Mouse (Mus musculus) CH12.LX (cell line): ENCODE results near the gene Gm20441. TPM values are rescaled to one million over a fixed set of nuclear protein-coding genes. Genes with fewer than 3 reads are reported as not detected.

Experiments
- DNase-seq: peaks from one replicate; pipeline ENCODE4 v3.0.0-alpha.2; 2013; ENCODE audit errors: extremely low read depth
- H3K27ac ChIP-seq: 2 replicates; pipeline ENCODE4 v1.5.1; 2012; ENCODE audit warnings: low read depth, mild to moderate bottlenecking, control low read depth, moderate library complexity; ENCODE audit not compliant: insufficient read depth
- H3K27me3 ChIP-seq: replicated peaks from 2 replicates; pipeline ENCODE3; 2012; ENCODE audit warnings: inconsistent platforms
- H3K36me3 ChIP-seq, 2 experiments: replicated peaks in 1 of 2; 2 replicates each; pipeline versions ENCODE3 to v1.6.1; 2012; ENCODE audit warnings: inconsistent platforms in 1 of 2, low read length in 1 of 2, mild to moderate bottlenecking in 1 of 2, mixed read lengths in 1 of 2, moderate library complexity in 1 of 2; ENCODE audit not compliant: control insufficient read depth in 1 of 2, insufficient read depth in 1 of 2
- H3K4me1 ChIP-seq, 2 experiments: 2 replicates each; pipeline ENCODE4 v1.6.1; 2012; ENCODE audit warnings: inconsistent platforms in 1 of 2, moderate library complexity in 1 of 2; ENCODE audit not compliant: insufficient read depth in 2 of 2, control insufficient read depth in 1 of 2
- H3K4me2 ChIP-seq: 2 replicates; pipeline ENCODE4 v1.6.1; 2012; ENCODE audit warnings: low read depth, mild to moderate bottlenecking, control low read depth; ENCODE audit not compliant: poor library complexity, insufficient read depth, severe bottlenecking
- H3K4me3 ChIP-seq, 3 experiments: fragments of 150-350 bp in 1 of 3; sonication (generic) in 1 of 3; replicated peaks in 1 of 3; 2 replicates each; pipeline versions ENCODE3 to v1.5.1; 2011 to 2012; ENCODE audit warnings: low read depth in 2 of 3, low read length in 2 of 3, mild to moderate bottlenecking in 2 of 3, moderate library complexity in 2 of 3, control low read depth in 1 of 3, improper control_type of control experiment in 1 of 3, inconsistent platforms in 1 of 3, mixed read lengths in 1 of 3; ENCODE audit not compliant: poor library complexity in 1 of 3
- H3K79me2 ChIP-seq: replicated peaks from 2 replicates; pipeline ENCODE4 v1.6.1; 2012; ENCODE audit warnings: mild to moderate bottlenecking, moderate library complexity; ENCODE audit not compliant: control insufficient read depth, poor library complexity, insufficient read depth, severe bottlenecking; ENCODE audit errors: extremely low read depth
- H3K9ac ChIP-seq: 2 replicates; pipeline ENCODE4 v1.6.1; 2012; ENCODE audit warnings: low read depth, mild to moderate bottlenecking, control low read depth, moderate library complexity; ENCODE audit not compliant: insufficient read depth
- H3K9me3 ChIP-seq: replicated peaks from 2 replicates; pipeline ENCODE3; 2012; ENCODE audit warnings: low read length, inconsistent platforms, mixed read lengths
- BHLHE40 ChIP-seq: IDR thresholded peaks from 2 replicates; pipeline ENCODE4 v1.6.1; 2011; ENCODE audit warnings: mild to moderate bottlenecking, low read depth, low read length, improper control_type of control experiment
- CTCF ChIP-seq, 2 experiments: IDR thresholded peaks in 1 of 2; conservative IDR thresholded peaks in 1 of 2; 2 replicates each; pipeline ENCODE4 v1.5.1; 2011 to 2012; ENCODE audit warnings: low read depth in 2 of 2, low read length in 2 of 2, improper control_type of control experiment in 1 of 2, inconsistent platforms in 1 of 2, mild to moderate bottlenecking in 1 of 2, moderate library complexity in 1 of 2
- E2F4 ChIP-seq: IDR thresholded peaks from 2 replicates; pipeline ENCODE4 v1.6.1; 2011; ENCODE audit warnings: low read depth, low read length, improper control_type of control experiment; ENCODE audit not compliant: insufficient replicate concordance
- EP300 ChIP-seq: IDR thresholded peaks from 2 replicates; pipeline ENCODE4 v1.6.1; 2011; ENCODE audit warnings: low read length, improper control_type of control experiment
- MAX ChIP-seq: IDR thresholded peaks from 2 replicates; pipeline ENCODE4 v1.6.1; 2011; ENCODE audit warnings: low read length, improper control_type of control experiment
- MAZ ChIP-seq: IDR thresholded peaks from 2 replicates; pipeline ENCODE4 v1.6.1; 2012; ENCODE audit warnings: low read depth, mild to moderate bottlenecking, inconsistent platforms, low read length, improper control_type of control experiment, moderate library complexity
- MYC ChIP-seq: IDR thresholded peaks from 2 replicates; pipeline ENCODE4 v1.6.1; 2011; ENCODE audit warnings: low read depth, mild to moderate bottlenecking, improper control_type of control experiment, low read length
- NRF1 ChIP-seq: IDR thresholded peaks from 2 replicates; pipeline ENCODE4 v1.6.1; 2014; ENCODE audit warnings: low read depth, mild to moderate bottlenecking, inconsistent platforms, low read length, improper control_type of control experiment, moderate library complexity
- POLR2AphosphoS2 ChIP-seq: IDR thresholded peaks from 2 replicates; pipeline ENCODE4 v1.6.1; 2011; ENCODE audit warnings: low read depth, low read length, improper control_type of control experiment
- RAD21 ChIP-seq: IDR thresholded peaks from 2 replicates; pipeline ENCODE4 v1.6.1; 2011; ENCODE audit warnings: low read depth, mild to moderate bottlenecking, low read length, improper control_type of control experiment, moderate library complexity
- SMC3 ChIP-seq: IDR thresholded peaks from 2 replicates; pipeline ENCODE4 v1.6.1; 2011; ENCODE audit warnings: low read depth, low read length, improper control_type of control experiment
- USF2 ChIP-seq: conservative IDR thresholded peaks from 2 replicates; pipeline ENCODE4 v1.6.1; 2011; ENCODE audit warnings: low read depth, low read length, improper control_type of control experiment
- ZC3H11A ChIP-seq: IDR thresholded peaks from 2 replicates; pipeline ENCODE4 v1.6.1; 2012; ENCODE audit warnings: low read depth, mild to moderate bottlenecking, inconsistent platforms, low read length, improper control_type of control experiment
- ZKSCAN1 ChIP-seq: IDR thresholded peaks from 2 replicates; pipeline ENCODE4 v1.6.1; 2012; ENCODE audit warnings: low read depth, inconsistent platforms, low read length, improper control_type of control experiment, borderline replicate concordance
- dilution Hi-C: fragments of 300-500 bp; cut with MboI; formaldehyde crosslinking; loops from 2 replicates; pipeline ENCODE4 v1.14.3; 2020; ENCODE audit warnings: low sequenced_read_pairs; ENCODE audit not compliant: extremely low pct_unique_long_range_greater_than_20kb, extremely low pct_ligation_motif_present
- in situ Hi-C: fragments of 300-500 bp; cut with MboI; formaldehyde crosslinking; loops from 3 replicates; pipeline ENCODE4 v1.14.3; 2019; ENCODE audit warnings: low sequenced_read_pairs, low pct_ligation_motif_present, low pct_unique_long_range_greater_than_20kb, mixed read lengths
- polyA plus RNA-seq: library from polyadenylated mRNA; unstranded; fragments of >175 nt; gene quantifications from 2 replicates; pipeline ENCODE4 v1.2.1, GENCODE M21; 2012; ENCODE audit warnings: low read depth; ENCODE audit not compliant: insufficient read length
- total RNA-seq, 2 experiments: library from RNA; depleted of rRNA; stranded (reverse); fragments of 300-350 nt in 1 of 2; fragments of >200 nt in 1 of 2; gene quantifications; 2 replicates each; pipeline ENCODE4 v1.2.3; 2012 to 2014

Gene Gm20441
- total and polyA plus RNA-seq, 3 experiments, result 0.68 TPM; not detected in 2

DNA sequence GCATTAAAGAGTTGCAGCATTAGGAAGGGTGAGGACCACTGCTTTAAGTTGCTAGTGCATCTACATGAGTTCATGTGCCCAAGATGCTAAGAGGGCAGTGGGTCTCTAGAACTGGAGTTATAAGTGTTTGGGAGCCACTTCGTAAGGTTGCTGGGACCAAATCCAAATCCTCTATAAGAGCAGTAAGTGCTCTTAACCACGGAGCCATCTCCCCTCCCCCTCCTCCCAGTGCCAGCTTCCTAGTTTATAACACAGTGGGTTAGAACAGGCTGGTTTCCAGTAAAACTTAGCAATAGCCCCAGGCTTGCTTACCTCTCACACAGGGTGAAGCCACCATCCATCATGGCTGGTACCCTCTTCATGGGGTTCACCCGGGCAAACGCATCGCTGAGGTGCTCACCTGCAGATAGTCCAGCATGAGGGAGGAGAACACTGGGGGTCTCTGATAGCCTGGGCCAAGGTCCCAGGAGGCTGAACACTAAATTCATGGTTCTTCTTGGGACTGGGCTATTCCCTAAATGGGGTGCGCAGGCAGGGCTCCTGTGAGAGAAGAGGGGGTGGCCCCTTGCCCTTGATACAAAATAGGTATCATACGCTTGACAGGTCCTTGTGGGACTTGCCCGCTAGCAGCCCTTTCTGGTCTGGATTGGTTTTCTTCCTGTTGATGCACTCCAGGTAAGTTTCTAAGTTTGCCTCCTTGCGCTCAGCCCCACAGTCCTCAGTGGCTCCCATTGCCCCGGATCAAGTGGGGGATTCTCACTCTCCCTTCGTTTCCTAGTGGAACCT is 16.2 kb upstream of the Gm20441 start:
- TF ChIP-seq POLR2AphosphoS2 (no peak), MAX (no peak), ZKSCAN1 (no peak), MYC (0 out of 2 replicates have a peak, but pooled peaks have one; percentile 11), MAZ (0 out of 2 replicates have a peak, but pooled peaks have one; percentile 27)
- TF ChIP-seq, all 38 proteins: peak for 2
- H3K4me1 ChIP-seq, result peaks cover 17 to 22% of the 10 kb centered on the region in 2 experiments
- peak overlapping the region in 2 of 3 experiments; percentile 21 to 54 for H3K4me3 ChIP-seq
- no peaks in the 10 kb centered on the region for H3K27me3 ChIP-seq
- H3K9ac ChIP-seq, result peak overlapping the region; percentile 45
- H3K27ac ChIP-seq, result peak overlapping the region; percentile 38
- no peaks in the 10 kb centered on the region for H3K9me3 ChIP-seq
- H3K4me2 ChIP-seq, result peak overlapping the region; percentile 83
- dilution Hi-C loops (no loop called here), in situ Hi-C loops (no loop called here)
- peaks cover 2% of the 10 kb centered on the region; the same call in 1 of the 2 replicates for H3K79me2 ChIP-seq
- H3K36me3 ChIP-seq, result no peaks in the 10 kb centered on the region
- no peak for DNase-seq

DNA sequence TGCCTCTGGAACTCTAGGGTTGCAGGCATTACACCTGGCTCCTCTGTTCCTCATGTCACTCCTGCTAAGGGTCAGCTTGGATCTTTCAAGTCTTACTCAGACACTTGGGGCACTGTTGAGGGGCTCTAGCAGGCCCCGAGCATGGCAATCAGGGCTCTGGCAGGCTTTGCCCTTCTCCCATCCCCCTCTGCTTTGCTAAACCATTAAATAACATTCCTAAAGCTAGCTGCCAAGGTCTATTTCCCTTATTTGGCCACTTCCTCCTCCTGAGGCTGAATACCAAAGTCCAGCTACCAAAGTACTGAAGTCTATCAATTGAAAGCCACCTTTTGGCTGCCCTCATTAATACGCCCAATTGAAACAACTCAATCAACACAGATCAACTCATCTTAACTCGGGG is 14.1 kb upstream of the Gm20441 start:
- no peaks in the 10 kb centered on the region for H3K9me3 ChIP-seq
- peak overlapping the region; percentile 45 for H3K27ac ChIP-seq
- H3K4me3 ChIP-seq, result no peak overlapping the region
- dilution Hi-C loops, result no loop called here
- no peak for DNase-seq
- H3K27me3 ChIP-seq, result no peaks in the 10 kb centered on the region
- in situ Hi-C loops, result no loop called here
- H3K4me2 ChIP-seq, result peak overlapping the region; percentile 23; the same call in 1 of the 2 replicates
- H3K4me1 ChIP-seq, result peaks cover 17 to 34% of the 10 kb centered on the region in 2 experiments
- peak overlapping the region; percentile 15; the same call in 1 of the 2 replicates for H3K9ac ChIP-seq
- H3K79me2 ChIP-seq, result peaks cover 2% of the 10 kb centered on the region; the same call in 1 of the 2 replicates
- no peak for TF ChIP-seq EP300
- TF ChIP-seq USF2, result no peak
- TF ChIP-seq NRF1, result 0 out of 2 replicates have a peak, but pooled peaks have one; percentile 10
- peak in 1 of 2 experiments; percentile 24; a peak in 2 of 4 replicates for TF ChIP-seq CTCF (conservative IDR thresholded peaks at IDR 0.05 in 1 of 2, IDR thresholded peaks at IDR 0.05 in 1 of 2; ENCODE audit: low read depth in 2 of 2, low read length in 2 of 2)
- no peaks in the 10 kb centered on the region for H3K36me3 ChIP-seq

DNA sequence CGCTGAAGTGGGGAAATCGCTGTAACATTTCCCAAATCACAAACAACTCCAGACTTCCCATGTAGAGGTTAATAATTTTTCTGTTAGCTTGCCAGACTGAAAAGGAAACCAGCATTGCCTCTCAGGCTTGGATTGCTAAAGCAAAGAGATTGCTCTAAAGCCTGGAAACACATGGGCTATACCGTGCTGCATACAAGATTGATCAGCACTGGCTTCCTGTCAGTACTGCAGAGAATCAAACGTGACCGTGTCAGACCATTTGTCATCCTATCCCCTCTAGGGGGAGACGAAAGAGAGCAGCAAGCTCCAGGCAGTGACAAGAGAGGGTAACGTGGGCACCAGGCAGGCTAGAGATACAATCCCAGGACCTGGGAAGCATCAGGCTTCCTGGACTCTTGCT is 10.0 kb upstream of the Gm20441 start:
- Histone ChIP-seq H3K36me3 (no peaks in the 10 kb centered on the region), H3K9me3 (no peaks in the 10 kb centered on the region), H3K9ac (no peak overlapping the region), H3K4me2 (no peak overlapping the region), H3K4me3 (no peak overlapping the region), H3K27ac (no peak overlapping the region), H3K4me1 (peaks cover 22 to 45% of the 10 kb centered on the region in 2 experiments), H3K79me2 (peaks cover 2% of the 10 kb centered on the region; the same call in 1 of the 2 replicates), H3K27me3 (no peaks in the 10 kb centered on the region)
- dilution Hi-C loops (no loop called here), in situ Hi-C loops (no loop called here)
- no peak for DNase-seq
- TF ChIP-seq MAZ (0 out of 2 replicates have a peak, but pooled peaks have one; percentile 41), POLR2AphosphoS2 (no peak), ZC3H11A (no peak), RAD21 (peak; percentile 35), SMC3 (peak; percentile 34), E2F4 (no peak), CTCF (conservative IDR thresholded peaks at IDR 0.05 in 1 of 2, IDR thresholded peaks at IDR 0.05 in 1 of 2; ENCODE audit: low read depth in 2 of 2, low read length in 2 of 2) (peak in 1 of 2 experiments; percentile 54; a peak in 2 of 4 replicates), BHLHE40 (peak; percentile 81)
